Mouse (Mus musculus): Measurements from ENCODE around the gene Scgb2b17.
"Not testable (repeated sequence)": the region's sequence is repeated elsewhere in the genome, so short reads cannot be mapped to it uniquely, and the experiment has no call there.

Scgb2b17 gene

GRCm38 (mm10) chr7:33056461-33056860 is at the start of gene Scgb2b17:
Scgb2b17 (minus strand) TSS chr7:33056561.
- DNase-seq: not testable (repeated sequence)

- DNase-seq: not testable (repeated sequence)
Measured at GRCm38 (mm10) chr7:33063149-33063548, 6.8 kb upstream of the Scgb2b17 start, which contains the start of gene Scgb1b17. Scgb1b17 (plus strand) TSS chr7:33063449.

Data from kidney, postnatal 36 days (tissue).